Mouse (Mus musculus): ENCODE measurements at regions not wholly inside any gene's neighbourhood (a gene's known extent, or its start where the extent isn't known, plus 50 kb on each side); places are given as distances from the start of the nearest gene placed in this dataset.

- no peak overlapping the region for H3K4me3 ChIP-seq (replicated peaks)
- no peaks in the 10 kb centered on the region for H3K9me3 ChIP-seq
- H3K27me3 ChIP-seq (replicated peaks), result peaks cover 43% of the 10 kb centered on the region
- H3K36me3 ChIP-seq (replicated peaks; ENCODE audit: low read length), result no peaks in the 10 kb centered on the region
- no peak for TF ChIP-seq GATA1 (IDR thresholded peaks at IDR 0.05; ENCODE audit: borderline replicate concordance, low read length)
- no peak for TF ChIP-seq FLI1 (IDR thresholded peaks at IDR 0.05; ENCODE audit: low read length)
- H3K4me1 ChIP-seq, result peaks cover 39% of the 10 kb centered on the region
Measured at GRCm38 (mm10) chr3:66405645-66406044, 109.0 kb upstream of the Veph1 start.

- Histone ChIP-seq H3K36me3 (replicated peaks; ENCODE audit: low read length) (no peaks in the 10 kb centered on the region), H3K27me3 (replicated peaks) (peaks cover 49% of the 10 kb centered on the region), H3K9me3 (no peaks in the 10 kb centered on the region), H3K4me3 (replicated peaks) (no peak overlapping the region), H3K4me1 (peaks cover 43% of the 10 kb centered on the region)
- TF ChIP-seq GATA1 (IDR thresholded peaks at IDR 0.05; ENCODE audit: borderline replicate concordance, low read length) (no peak), FLI1 (IDR thresholded peaks at IDR 0.05; ENCODE audit: low read length) (no peak)
Measured at GRCm38 (mm10) chr3:66403707-66404106, 107.1 kb upstream of the Veph1 start.

GRCm38 (mm10) chr3:66400791-66401568, 104.3 kb upstream of the Veph1 start:
- Histone ChIP-seq H3K4me3 (replicated peaks) (peak overlapping the region; percentile 81), H3K9me3 (no peaks in the 10 kb centered on the region), H3K27me3 (replicated peaks) (peaks cover 36% of the 10 kb centered on the region), H3K36me3 (replicated peaks; ENCODE audit: low read length) (no peaks in the 10 kb centered on the region), H3K4me1 (peaks cover 43% of the 10 kb centered on the region)
- no peak for TF ChIP-seq GATA1 (IDR thresholded peaks at IDR 0.05; ENCODE audit: borderline replicate concordance, low read length)
- TF ChIP-seq FLI1 (IDR thresholded peaks at IDR 0.05; ENCODE audit: low read length), result no peak

- TF ChIP-seq FLI1 (IDR thresholded peaks at IDR 0.05; ENCODE audit: low read length) (no peak), GATA1 (IDR thresholded peaks at IDR 0.05; ENCODE audit: borderline replicate concordance, low read length) (no peak)
- H3K36me3 ChIP-seq (replicated peaks; ENCODE audit: low read length), result no peaks in the 10 kb centered on the region
- H3K9me3 ChIP-seq, result no peaks in the 10 kb centered on the region
- H3K27me3 ChIP-seq (replicated peaks), result peaks cover 25% of the 10 kb centered on the region
- H3K4me3 ChIP-seq (replicated peaks), result no peak overlapping the region
- peaks cover 31% of the 10 kb centered on the region for H3K4me1 ChIP-seq
Measured at GRCm38 (mm10) chr3:66398214-66399150, 101.8 kb upstream of the Veph1 start.

GRCm38 (mm10) chr3:66375088-66375910, 78.7 kb upstream of the Veph1 start:
- no peaks in the 10 kb centered on the region for H3K27me3 ChIP-seq (replicated peaks)
- TF ChIP-seq FLI1 (IDR thresholded peaks at IDR 0.05; ENCODE audit: low read length) (no peak), GATA1 (IDR thresholded peaks at IDR 0.05; ENCODE audit: borderline replicate concordance, low read length) (no peak)

GRCm38 (mm10) chr3:66374603-66375002, 78.0 kb upstream of the Veph1 start:
- no peaks in the 10 kb centered on the region for H3K4me1 ChIP-seq
- H3K36me3 ChIP-seq (replicated peaks; ENCODE audit: low read length), result no peaks in the 10 kb centered on the region
- H3K27me3 ChIP-seq (replicated peaks), result no peaks in the 10 kb centered on the region
- TF ChIP-seq FLI1 (IDR thresholded peaks at IDR 0.05; ENCODE audit: low read length), result no peak
- no peak for TF ChIP-seq GATA1 (IDR thresholded peaks at IDR 0.05; ENCODE audit: borderline replicate concordance, low read length)
- H3K4me3 ChIP-seq (replicated peaks), result no peak overlapping the region
- no peaks in the 10 kb centered on the region for H3K9me3 ChIP-seq

More at GRCm38 (mm10) chr3:66375088-66375910, 78.7 kb upstream of the Veph1 start:
- Histone ChIP-seq H3K9me3 (no peaks in the 10 kb centered on the region), H3K4me1 (no peaks in the 10 kb centered on the region), H3K36me3 (replicated peaks; ENCODE audit: low read length) (no peaks in the 10 kb centered on the region), H3K4me3 (replicated peaks) (no peak overlapping the region)

- no peaks in the 10 kb centered on the region for H3K4me1 ChIP-seq
- H3K9me3 ChIP-seq, result no peaks in the 10 kb centered on the region
- H3K27me3 ChIP-seq (replicated peaks), result no peaks in the 10 kb centered on the region
- no peak for TF ChIP-seq GATA1 (IDR thresholded peaks at IDR 0.05; ENCODE audit: borderline replicate concordance, low read length)
- no peak for TF ChIP-seq FLI1 (IDR thresholded peaks at IDR 0.05; ENCODE audit: low read length)
- H3K4me3 ChIP-seq (replicated peaks), result no peak overlapping the region
- no peaks in the 10 kb centered on the region for H3K36me3 ChIP-seq (replicated peaks; ENCODE audit: low read length)
Measured at GRCm38 (mm10) chr3:66373807-66374575, 77.4 kb upstream of the Veph1 start.

Data from megakaryocyte, embryonic 14.5 days (primary cell).